Mouse (Mus musculus): ENCODE results near the gene Pacsin2.

DNA sequence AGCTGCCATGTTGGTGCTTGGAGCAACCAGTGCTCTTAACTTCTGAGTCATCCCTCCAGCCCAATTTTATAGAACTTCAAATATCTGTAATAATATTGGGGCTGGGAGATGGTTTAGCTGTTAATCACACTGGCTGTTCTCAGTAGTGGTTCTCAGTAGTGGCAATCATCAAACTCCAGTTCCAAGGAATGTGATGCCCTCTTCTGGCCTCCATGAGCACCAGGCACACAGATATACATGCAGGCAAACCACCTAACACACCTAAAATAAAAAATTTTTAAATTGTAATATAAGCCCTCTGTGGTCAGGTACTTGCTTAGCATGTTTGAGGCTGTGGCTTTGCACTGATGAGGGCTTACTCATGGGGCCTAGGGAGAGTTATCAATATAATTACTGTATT, 98.7 kb downstream of the Pacsin2 start:
- TF ChIP-seq POLR2A (IDR thresholded peaks at IDR 0.05; ENCODE audit: borderline replicate concordance, insufficient read depth, low read length) (no peak), CTCF (IDR thresholded peaks at IDR 0.05; ENCODE audit: borderline replicate concordance, insufficient read depth, low read depth, low read length) (no peak)

All from cerebellum, adult 2 months (tissue).